Mouse (Mus musculus): ENCODE results near the gene Galp.
"Not testable (repeated sequence)": the region's sequence is repeated elsewhere in the genome, so short reads cannot be mapped to it uniquely, and the experiment has no call there.

Galp gene

DNA sequence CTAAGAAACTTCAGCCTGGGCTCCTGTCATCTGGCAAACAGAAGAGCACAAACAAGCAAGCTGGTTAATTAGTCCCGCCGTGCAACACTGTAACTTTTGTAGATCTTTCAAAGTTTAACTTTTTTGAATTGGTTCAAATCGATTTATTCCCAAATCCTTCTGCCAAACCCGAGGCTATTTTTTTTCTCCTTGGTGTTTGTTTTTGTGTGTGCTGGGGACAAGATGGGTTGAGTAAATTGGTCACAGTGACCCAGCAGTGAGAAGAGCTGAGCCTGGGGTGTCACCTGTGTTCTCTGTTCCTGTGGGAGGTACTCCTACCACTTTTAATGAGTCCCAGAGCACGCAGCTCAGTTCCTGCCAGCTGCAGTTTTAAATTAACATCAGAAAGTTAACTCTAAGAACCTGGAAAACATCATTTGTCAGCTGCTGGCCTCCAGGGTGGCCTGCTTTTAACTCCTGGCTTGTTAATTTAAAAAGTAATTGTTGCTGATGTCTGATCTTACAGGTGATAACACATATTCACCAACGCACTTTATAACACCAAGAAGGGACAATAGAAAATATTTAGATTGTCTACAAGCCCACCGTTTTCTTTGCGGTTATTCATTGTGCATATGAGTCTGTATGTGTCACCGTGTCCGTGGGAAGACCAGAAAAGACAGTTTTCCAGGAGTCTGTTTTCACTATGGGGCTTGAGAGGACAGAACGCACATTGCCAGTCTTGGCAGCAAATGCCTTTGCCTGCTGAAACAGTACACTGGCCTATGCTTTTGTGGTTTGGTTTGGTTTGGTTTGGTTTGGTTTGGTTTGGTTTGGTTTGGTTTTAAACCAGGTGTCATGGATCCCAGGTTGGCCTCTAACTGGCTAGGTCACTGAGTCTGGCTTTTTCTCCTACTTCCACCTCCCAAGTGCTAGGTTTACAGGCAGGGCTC is 47.7 kb downstream of the Galp start:
- no peak for ATAC-seq (ENCODE audit: insufficient number of reproducible peaks, low FRiP score, low TSS enrichment)

GRCm38 (mm10) chr7:6252410-6252809 is 55.5 kb downstream of the Galp start, which contains the start of gene Epp13:
Gene Epp13, plus strand, starts transcription at chr7:6252710.
- no peak for ATAC-seq (ENCODE audit: insufficient number of reproducible peaks, low FRiP score, low TSS enrichment)

DNA sequence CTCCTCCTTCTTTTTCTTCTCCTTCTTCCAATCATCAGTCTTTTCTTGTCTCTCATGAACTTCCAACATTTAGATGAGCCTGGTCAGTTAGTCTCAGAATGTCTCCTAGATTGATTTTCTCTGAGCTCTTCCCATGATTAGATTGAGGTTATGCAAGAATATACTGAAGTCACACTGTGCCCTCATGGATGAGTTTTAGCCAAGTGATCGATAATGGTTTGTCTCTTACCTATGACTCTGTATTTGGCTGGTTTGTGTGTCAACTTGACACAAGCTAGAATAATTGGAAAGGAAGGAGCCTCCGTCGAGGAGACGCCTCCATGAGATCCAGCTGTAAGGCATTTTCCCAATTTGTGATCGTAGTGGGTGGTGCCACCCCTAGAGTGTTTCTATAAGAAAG is 57.6 kb downstream of the Galp start:
- no peak for ATAC-seq (ENCODE audit: insufficient number of reproducible peaks, low FRiP score, low TSS enrichment)

DNA sequence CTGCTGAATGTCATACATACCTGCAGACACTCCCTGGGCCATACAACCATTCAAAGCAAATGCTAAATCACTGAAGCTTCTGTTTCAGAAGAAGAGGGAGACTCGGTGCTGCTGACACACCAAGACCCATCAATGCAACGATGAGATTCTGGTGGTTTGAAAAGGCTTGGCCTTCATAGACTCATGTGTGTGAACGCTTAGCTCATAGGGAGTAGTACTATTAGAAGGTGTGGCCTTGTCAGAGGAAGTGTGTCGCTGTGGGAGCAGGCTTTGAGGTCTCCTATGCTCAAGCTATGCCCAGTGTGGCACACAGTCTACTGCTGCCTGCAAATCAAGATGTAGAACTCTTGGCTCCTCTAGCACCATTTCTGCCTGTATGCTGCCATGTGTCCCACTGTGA is 60.5 kb downstream of the Galp start:
- no peak for ATAC-seq (ENCODE audit: insufficient number of reproducible peaks, low FRiP score, low TSS enrichment)

DNA sequence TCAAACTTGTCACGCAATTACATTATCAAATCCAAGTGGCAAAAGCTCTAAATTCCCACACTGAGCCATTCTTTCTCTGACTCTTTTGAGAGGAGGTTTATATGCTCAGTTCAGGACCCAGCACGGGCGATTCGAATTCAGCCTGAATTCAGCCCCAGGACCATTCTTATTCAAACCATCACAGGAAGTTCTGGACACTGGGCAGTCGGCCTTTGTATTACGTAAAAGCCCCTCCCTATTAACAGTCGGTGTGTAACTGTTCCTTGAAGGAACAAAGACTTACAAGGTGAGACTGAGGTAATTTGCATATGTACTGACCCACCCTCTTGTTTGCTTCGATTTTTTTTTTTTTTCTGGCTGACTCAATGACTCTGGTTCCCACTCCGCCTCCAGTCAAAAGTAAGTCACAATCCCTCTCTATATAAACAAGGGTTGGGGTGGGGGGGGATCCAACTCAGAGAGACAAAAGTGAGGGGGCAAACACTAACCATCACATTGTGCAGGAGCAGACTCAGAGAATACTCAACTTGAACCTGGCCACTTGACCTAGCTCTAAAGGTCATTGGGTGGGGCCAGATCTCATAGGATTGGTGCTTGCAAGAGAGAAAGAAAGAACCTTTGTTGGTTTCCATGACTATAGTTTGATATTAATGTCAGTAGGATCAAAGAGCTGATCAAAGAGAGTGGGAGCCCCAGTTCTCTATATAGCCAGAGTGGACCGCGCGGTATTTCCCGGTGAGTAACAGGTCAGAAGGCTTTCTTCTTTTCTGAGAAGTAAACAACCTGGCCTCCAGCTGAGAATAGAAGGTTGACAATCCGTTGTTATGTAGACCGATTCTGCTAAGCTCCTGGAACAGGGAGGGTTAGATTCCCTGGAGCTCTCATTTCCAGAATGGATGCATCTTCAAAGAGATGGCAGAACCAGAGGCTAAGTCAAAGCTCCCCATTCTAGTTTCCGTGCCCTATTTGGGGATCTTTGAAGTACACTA is 61.6 kb downstream of the Galp start:
- ATAC-seq (ENCODE audit: insufficient number of reproducible peaks, low FRiP score, low TSS enrichment), result no peak

DNA sequence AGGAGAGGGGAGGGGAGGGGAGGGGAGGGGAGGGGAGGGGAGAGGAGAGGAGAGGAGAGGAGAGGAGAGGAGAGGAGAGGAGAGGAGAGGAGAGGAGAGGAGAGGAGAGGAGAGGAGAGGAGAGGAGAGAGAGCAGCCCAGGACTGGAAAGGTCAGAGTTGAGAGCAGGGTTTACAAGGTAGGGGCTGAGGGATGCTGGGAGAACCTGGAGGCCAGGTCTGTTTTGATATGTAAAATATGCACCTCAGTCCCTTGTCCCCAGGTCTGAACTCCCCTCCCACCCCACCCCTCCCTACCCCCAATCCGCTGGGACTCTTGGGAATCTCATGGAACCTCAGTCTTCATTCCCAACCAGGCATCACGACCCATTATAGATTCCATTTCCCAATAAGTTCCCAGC is 63.1 kb downstream of the Galp start:
- ATAC-seq (ENCODE audit: insufficient number of reproducible peaks, low FRiP score, low TSS enrichment), result not testable (repeated sequence)

- ATAC-seq (ENCODE audit: insufficient number of reproducible peaks, low FRiP score, low TSS enrichment), result no peak
Measured at GRCm38 (mm10) chr7:6262120-6262519, 65.2 kb downstream of the Galp start.

- ATAC-seq (ENCODE audit: insufficient number of reproducible peaks, low FRiP score, low TSS enrichment), result no peak
Measured at GRCm38 (mm10) chr7:6262984-6263383, 66.1 kb downstream of the Galp start.

DNA sequence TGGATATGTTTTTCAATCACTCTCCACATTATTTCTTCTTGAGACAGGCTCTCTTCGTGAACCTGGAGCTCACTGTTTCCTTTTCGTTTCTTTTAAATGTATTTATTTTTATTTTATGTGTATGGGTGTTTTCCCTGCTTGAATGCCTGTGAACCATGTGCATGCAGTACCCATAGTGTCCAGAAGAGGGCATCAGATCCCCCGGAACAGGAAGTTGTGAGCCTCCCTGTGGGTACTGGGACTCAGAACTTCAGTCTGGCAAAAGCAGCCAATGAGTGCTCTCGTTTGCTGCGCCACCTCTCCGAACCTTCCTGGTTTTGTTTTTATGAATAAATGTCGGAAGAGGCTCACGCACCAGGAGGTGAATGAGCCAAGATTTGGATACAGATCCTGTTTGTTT is 68.8 kb downstream of the Galp start:
- ATAC-seq (ENCODE audit: insufficient number of reproducible peaks, low FRiP score, low TSS enrichment), result no peak
